Mouse (Mus musculus) limb, embryonic 11.5 days (tissue): Measurements from ENCODE around the gene Tlr5. TPM values are rescaled to one million over a fixed set of nuclear protein-coding genes. Genes with fewer than 3 reads are reported as not detected.

Experiments used
- ATAC-seq: fragments of 200-750 bp; cut with Nextera tagmentation; 2 replicates; pipeline ENCODE4 v1.8.0; 2017; ENCODE audit warnings: low read depth; ENCODE audit not compliant: insufficient number of reproducible peaks, low FRiP score, low TSS enrichment
- DNase-seq: peaks from one replicate; pipeline ENCODE4 v3.0.0-alpha.2; 2015; ENCODE audit warnings: low spot score
- H3K27ac ChIP-seq: fragments of 300-500 bp; sonication (generic); replicated peaks from 2 replicates; pipeline ENCODE4 v1.5.1; 2014; ENCODE audit warnings: low read depth, mild to moderate bottlenecking, low read length
- H3K27me3 ChIP-seq: fragments of 300-500 bp; sonication (generic); 2 replicates; pipeline ENCODE4 v1.6.1; 2014; ENCODE audit warnings: mild to moderate bottlenecking, low read length, mixed read lengths; ENCODE audit not compliant: control insufficient read depth, insufficient read depth
- H3K36me3 ChIP-seq: fragments of 300-500 bp; sonication (generic); 2 replicates; pipeline ENCODE4 v1.6.1; 2014; ENCODE audit warnings: mild to moderate bottlenecking, low read length, moderate library complexity, mixed read lengths; ENCODE audit not compliant: control insufficient read depth, insufficient read depth
- H3K4me1 ChIP-seq: fragments of 300-500 bp; sonication (generic); 2 replicates; pipeline ENCODE4 v1.6.1; 2014; ENCODE audit warnings: low read length, mixed read lengths; ENCODE audit not compliant: control insufficient read depth, insufficient read depth
- H3K4me2 ChIP-seq: fragments of 300-500 bp; sonication (generic); 2 replicates; pipeline ENCODE4 v1.6.1; 2014; ENCODE audit warnings: low read depth, mild to moderate bottlenecking, moderate library complexity; ENCODE audit not compliant: severe bottlenecking
- H3K4me3 ChIP-seq: fragments of 300-500 bp; sonication (generic); 2 replicates; pipeline ENCODE4 v1.5.1; 2014; ENCODE audit warnings: low read depth, low read length
- H3K9ac ChIP-seq: fragments of 300-500 bp; sonication (generic); 2 replicates; pipeline ENCODE4 v1.6.1; 2014; ENCODE audit warnings: mild to moderate bottlenecking, low read length
- H3K9me3 ChIP-seq: fragments of 300-500 bp; sonication (generic); 2 replicates; pipeline ENCODE4 v1.6.1; 2016; ENCODE audit warnings: low read length; ENCODE audit not compliant: control insufficient read depth
- WGBS: fragments of 180-500 bp; shearing (Covaris S2); extraction: QIAGEN DNeasy Blood & Tissue Kit; methylation state at CpG from one replicate; pipeline ENCODE4 v1.1.7; 2014; 5-methylcytosine and 5-hydroxymethylcytosine counted together
- polyA plus RNA-seq: library from polyadenylated mRNA; unstranded; fragments of >200 nt; fragmentation: Nextera tagmentation; extraction: Ambion mirVana; gene quantifications from 2 replicates; pipeline ENCODE4 v1.2.1, GENCODE M21; 2014

Tlr5 gene
- polyA plus RNA-seq, 1 experiment from 2014 or later = 0.92 TPM

DNA sequence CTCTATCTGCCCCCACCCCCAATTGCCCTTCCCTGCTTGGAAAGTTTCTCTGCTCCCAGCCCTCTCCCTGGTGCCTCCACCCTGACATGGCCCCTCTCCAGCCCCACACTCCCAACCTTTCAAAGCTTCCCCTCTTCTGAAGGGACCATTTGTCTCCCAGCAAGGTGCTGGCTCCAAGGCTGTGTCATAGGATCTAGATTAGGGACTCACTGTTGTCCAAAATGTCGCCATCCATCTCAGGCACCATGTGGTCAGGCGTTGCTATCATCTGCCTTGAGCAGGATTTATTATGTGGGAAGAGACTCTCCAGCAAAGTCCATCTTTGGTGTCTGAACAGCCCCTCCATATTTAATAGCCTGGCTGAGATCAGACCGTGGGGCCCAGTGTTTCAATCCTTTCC, 34.1 kb downstream of the Tlr5 start:
- no peaks in the 10 kb centered on the region for H3K36me3 ChIP-seq

DNA sequence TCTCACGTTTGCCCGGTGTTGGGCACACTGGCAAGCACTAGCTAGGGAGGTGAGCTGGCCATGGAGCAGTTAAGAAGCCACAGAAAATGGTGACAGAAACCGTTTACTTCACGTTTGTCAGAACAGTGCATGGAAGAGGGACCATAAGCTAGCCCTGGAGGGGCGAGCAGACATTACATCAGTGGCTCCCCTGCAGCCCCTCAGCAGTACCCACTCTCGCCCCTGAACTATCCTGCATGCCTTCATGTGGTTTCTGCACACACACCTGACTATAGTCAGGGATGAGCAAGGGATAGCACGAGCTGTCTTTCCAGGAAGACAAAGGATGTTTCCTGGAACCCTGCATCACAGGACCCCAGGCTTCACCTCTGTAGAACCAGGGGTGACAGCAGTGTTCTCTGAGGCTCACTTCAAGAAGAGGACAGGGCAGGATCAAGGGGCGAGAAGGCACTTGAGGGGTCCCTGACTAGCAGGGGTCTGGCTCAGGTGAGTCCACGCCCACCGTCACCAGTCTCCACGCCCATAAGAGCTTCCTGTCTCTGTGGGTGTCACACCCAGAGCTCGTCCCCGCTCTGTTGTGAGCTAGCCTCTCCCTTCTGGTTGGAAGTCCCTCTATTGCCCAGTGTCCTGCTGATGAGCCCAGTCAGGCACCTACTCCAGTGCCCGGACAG, 35.6 kb downstream of the Tlr5 start:
- no peak overlapping the region for H3K27ac ChIP-seq
- H3K36me3 ChIP-seq = no peaks in the 10 kb centered on the region
- no peak for ATAC-seq
- no peaks in the 10 kb centered on the region for H3K4me1 ChIP-seq
- H3K9me3 ChIP-seq = no peaks in the 10 kb centered on the region
- DNase-seq = no peak
- WGBS = 79% methylated on average over 14 of the region's 14 CpGs
- H3K9ac ChIP-seq = no peak overlapping the region
- H3K4me3 ChIP-seq = no peak overlapping the region
- no peak overlapping the region for H3K4me2 ChIP-seq
- H3K27me3 ChIP-seq = no peaks in the 10 kb centered on the region

More for the DNA sequence above, 34.1 kb downstream of the Tlr5 start:
- DNase-seq (no peak), ATAC-seq (no peak)
- no peak overlapping the region for H3K27ac ChIP-seq
- 0 out of 2 replicates have a peak, but pooled peaks cover 1% of the 10 kb centered on the region for H3K4me1 ChIP-seq
- H3K4me2 ChIP-seq = no peak overlapping the region
- WGBS = 52% methylated on average over 3 of the region's 3 CpGs
- no peaks in the 10 kb centered on the region for H3K9me3 ChIP-seq
- H3K27me3 ChIP-seq = no peaks in the 10 kb centered on the region
- no peak overlapping the region for H3K9ac ChIP-seq
- H3K4me3 ChIP-seq = no peak overlapping the region

DNA sequence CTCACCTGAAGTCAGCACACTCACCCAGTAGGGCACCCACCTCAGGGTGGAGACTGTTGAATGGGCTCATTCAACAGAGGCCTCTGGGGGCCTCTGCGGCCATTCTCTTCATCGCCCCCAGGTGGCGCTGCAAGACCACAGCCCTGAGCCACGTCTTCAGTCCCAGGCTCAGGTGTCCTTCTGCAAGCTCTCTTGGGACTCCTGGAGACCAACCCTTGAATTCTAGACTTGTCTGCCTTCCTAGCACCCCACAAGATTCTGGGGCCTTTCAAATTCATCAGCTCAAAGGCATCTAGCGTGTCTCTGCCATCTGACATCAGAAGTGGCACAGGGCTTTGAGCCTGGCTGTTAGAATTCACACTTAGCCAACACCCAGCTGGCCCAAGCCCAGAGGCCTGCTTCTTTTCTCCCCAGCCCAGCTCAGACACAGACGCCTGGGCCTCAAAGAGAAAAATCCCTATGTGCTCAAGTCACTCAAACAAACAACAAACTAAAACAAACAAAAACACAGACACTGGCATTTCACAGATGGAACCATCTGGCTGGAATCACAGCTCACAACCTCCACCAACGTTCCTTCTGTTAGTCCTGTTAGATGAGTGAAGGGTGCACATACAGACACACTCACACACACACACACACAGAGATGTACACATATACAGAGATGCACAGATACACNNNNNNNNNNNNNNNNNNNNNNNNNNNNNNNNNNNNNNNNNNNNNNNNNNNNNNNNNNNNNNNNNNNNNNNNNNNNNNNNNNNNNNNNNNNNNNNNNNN, 36.6 kb downstream of the Tlr5 start:
- H3K4me1 ChIP-seq = no peaks in the 10 kb centered on the region
- ATAC-seq (no peak), DNase-seq (peak; percentile 78)
- no peaks in the 10 kb centered on the region for H3K27me3 ChIP-seq
- no peak overlapping the region for H3K9ac ChIP-seq
- no peak overlapping the region for H3K27ac ChIP-seq
- H3K4me2 ChIP-seq = no peak overlapping the region
- H3K9me3 ChIP-seq = no peaks in the 10 kb centered on the region
- no peaks in the 10 kb centered on the region for H3K36me3 ChIP-seq
- H3K4me3 ChIP-seq = no peak overlapping the region
- 11% methylated on average over 7 of the region's 7 CpGs for WGBS

Other genes starting within 250 kb of the Tlr5 start
- gene Ccdc185, start 205.6 kb upstream of the Tlr5 start, polyA plus RNA-seq = not detected in 2 replicates
- gene Susd4, start 190.9 kb upstream of the Tlr5 start, polyA plus RNA-seq = 10.0 and 11.7 TPM in 2 replicates